In genomic region chr11:100394353-100395074, GRCm38 (mm10) we compare ENCODE assay signal across 9 mouse cellular contexts. TPM values are rescaled to one million over a fixed set of nuclear protein-coding genes. Genes with fewer than 3 reads are reported as not detected.
DNase-seq lines count a peak whose midpoint lies in the region; ATAC-seq and TF ChIP-seq lines count a peak whose summit lies in the region.
"Had no signal": no experiment of that assay in that cellular context is flagged by ENCODE, and none has a peak within 500 bp of the region (broad histone marks: within the 10 kb centered on the region; RNA-seq: fewer than 3 reads in every experiment).

No protein-coding gene starts in this region.

- no peak for ATAC-seq in embryonic facial prominence, embryonic 12.5 days (ENCODE audit: insufficient number of reproducible peaks, insufficient read depth, low FRiP score, low TSS enrichment)
- ATAC-seq in intestine, embryonic 16.5 days, result no peak
- ATAC-seq in liver, embryonic 16.5 days (ENCODE audit: low read depth), result no peak
- ATAC-seq in activated CD4-positive, CD25-positive, alpha-beta regulatory T cell, adult 4 months, result no peak

- intact Hi-C loops in left cerebral cortex, adult 2 months (cut with DNase I), result no loop called here
- intact Hi-C loops in left cerebral cortex, postnatal 25 days (cut with DNase I), result no loop called here

- H3K9me3 ChIP-seq in embryonic facial prominence, embryonic 12.5 days, result no peaks in the 10 kb centered on the region
- H3K9me3 ChIP-seq in embryonic facial prominence, embryonic 10.5 days, result no peaks in the 10 kb centered on the region
- H3K9me3 ChIP-seq in intestine, embryonic 16.5 days (ENCODE audit: control insufficient read depth, low read length), result no peaks in the 10 kb centered on the region
- H3K9me3 ChIP-seq in liver, embryonic 16.5 days (replicated peaks; ENCODE audit: control insufficient read depth, low read length), result no peaks in the 10 kb centered on the region

- no peak overlapping the region for H3K4me3 ChIP-seq in embryonic facial prominence, embryonic 12.5 days
- no peak overlapping the region for H3K4me3 ChIP-seq in embryonic facial prominence, embryonic 10.5 days
- no peak overlapping the region; the same call in 1 of the 2 replicates for H3K4me3 ChIP-seq in left cerebral cortex, adult 2 months
- peak overlapping the region; percentile 84 for H3K4me3 ChIP-seq in intestine, embryonic 16.5 days (ENCODE audit: low read length)
- no peak overlapping the region for H3K4me3 ChIP-seq in liver, embryonic 16.5 days (ENCODE audit: low read depth, low read length)

- DNase-seq in embryonic facial prominence, embryonic 10.5 days (ENCODE audit: low spot score), result no peak
- no peak for DNase-seq in left cerebral cortex, adult 2 months (ENCODE audit: extremely low spot score in 1 of 2, low spot score in 2 of 2)
- no peak for DNase-seq in left cerebral cortex, postnatal 25 days (ENCODE audit: low spot score in 2 of 2)
- DNase-seq in embryo, embryonic 11 days, result no peak

- no peak overlapping the region for H3K9ac ChIP-seq in embryonic facial prominence, embryonic 12.5 days
- peak overlapping the region; percentile 54 for H3K9ac ChIP-seq in intestine, embryonic 16.5 days (ENCODE audit: low read depth, low read length)
- H3K9ac ChIP-seq in liver, embryonic 16.5 days (ENCODE audit: low read depth, low read length), result no peak overlapping the region

- H3K36me3 ChIP-seq in embryonic facial prominence, embryonic 12.5 days, result no peaks in the 10 kb centered on the region
- 0 out of 2 replicates have a peak, but pooled peaks cover 4% of the 10 kb centered on the region for H3K36me3 ChIP-seq in embryonic facial prominence, embryonic 10.5 days (replicated peaks)
- no peaks in the 10 kb centered on the region for H3K36me3 ChIP-seq in intestine, embryonic 16.5 days (ENCODE audit: control insufficient read depth, insufficient read depth, low read length)
- H3K36me3 ChIP-seq in liver, embryonic 16.5 days (ENCODE audit: control insufficient read depth, insufficient read depth), result no peaks in the 10 kb centered on the region

- 78% methylated on average over 5 of the region's 5 CpGs for WGBS in embryonic facial prominence, embryonic 12.5 days
- WGBS in embryonic facial prominence, embryonic 10.5 days, result 81% methylated on average over 5 of the region's 5 CpGs
- WGBS in intestine, embryonic 16.5 days, result 48% methylated on average over 5 of the region's 5 CpGs
- 33% methylated on average over 5 of the region's 5 CpGs for WGBS in liver, embryonic 16.5 days (ENCODE audit: insufficient replicate concordance)

- 0 out of 2 replicates have a peak overlapping the region, but pooled peaks have one; percentile 79 for H3K4me2 ChIP-seq in embryonic facial prominence, embryonic 12.5 days (replicated peaks)
- peak overlapping the region; percentile 62 for H3K4me2 ChIP-seq in intestine, embryonic 16.5 days (ENCODE audit: low read depth, low read length)
- H3K4me2 ChIP-seq in liver, embryonic 16.5 days (ENCODE audit: low read depth, low read length), result 0 out of 2 replicates have a peak overlapping the region, but pooled peaks have one; percentile 57

- H3K27ac ChIP-seq in embryonic facial prominence, embryonic 12.5 days, result no peak overlapping the region
- no peak overlapping the region for H3K27ac ChIP-seq in embryonic facial prominence, embryonic 10.5 days (replicated peaks)
- H3K27ac ChIP-seq in left cerebral cortex, adult 2 months, result peak overlapping the region; percentile 72; the same call in 1 of the 2 replicates
- peak overlapping the region; percentile 99 for H3K27ac ChIP-seq in intestine, embryonic 16.5 days (ENCODE audit: low read length)
- H3K27ac ChIP-seq in liver, embryonic 16.5 days (ENCODE audit: low read length), result no peak overlapping the region

- peaks cover 35% of the 10 kb centered on the region for H3K4me1 ChIP-seq in embryonic facial prominence, embryonic 12.5 days
- peaks cover 64% of the 10 kb centered on the region for H3K4me1 ChIP-seq in embryonic facial prominence, embryonic 10.5 days
- peaks cover 69% of the 10 kb centered on the region for H3K4me1 ChIP-seq in intestine, embryonic 16.5 days (ENCODE audit: control insufficient read depth, insufficient read depth, low read length)
- peaks cover 39% of the 10 kb centered on the region for H3K4me1 ChIP-seq in liver, embryonic 16.5 days (ENCODE audit: control insufficient read depth, low read depth, low read length)

- H3K27me3 ChIP-seq in embryonic facial prominence, embryonic 12.5 days, result no peaks in the 10 kb centered on the region
- H3K27me3 ChIP-seq in embryonic facial prominence, embryonic 10.5 days (replicated peaks; ENCODE audit: low read depth, poor library complexity, severe bottlenecking), result peaks cover 29% of the 10 kb centered on the region
- no peaks in the 10 kb centered on the region for H3K27me3 ChIP-seq in intestine, embryonic 16.5 days (replicated peaks; ENCODE audit: control insufficient read depth, insufficient read depth, low read length)
- H3K27me3 ChIP-seq in liver, embryonic 16.5 days (ENCODE audit: control insufficient read depth, insufficient read depth, low read depth, low read length), result peaks cover 11% of the 10 kb centered on the region

- TF ChIP-seq CTCF in left cerebral cortex, adult 2 months (IDR thresholded peaks at IDR 0.05), result no peak

RNA-seq across cellular contexts. Expression of gene Jup, which starts 3.0 kb away (rescaled TPM):
- polyA plus RNA-seq in embryonic facial prominence, embryonic 12.5 days (2016; fragmentation: Nextera tagmentation; extraction: Ambion mirVana), result 70.6 and 74.0 TPM in 2 replicates
- polyA plus RNA-seq in embryonic facial prominence, embryonic 10.5 days (2016; fragmentation: Nextera tagmentation; extraction: Ambion mirVana), result 45.8 and 52.6 TPM in 2 replicates
- total RNA-seq in left cerebral cortex, adult 2 months (2021), result 10 to 100 TPM; 51.2 to 53.7 TPM
- total RNA-seq in left cerebral cortex, postnatal 25 days (2021), result 10 to 100 TPM; 44.2 to 45.4 TPM
- 165 and 179 TPM in 2 replicates for polyA plus RNA-seq in intestine, embryonic 16.5 days (2015; fragmentation: Nextera tagmentation; extraction: Ambion mirVana)
- 15.5 and 17.7 TPM in 2 replicates for polyA plus RNA-seq in liver, embryonic 16.5 days (2015; fragmentation: Nextera tagmentation; extraction: Ambion mirVana)
- 1 to 10 TPM in 1 of 2 experiments, under 1 TPM in 1; 0.19 to 1.5 TPM for polyA plus RNA-seq in activated CD4-positive, CD25-positive, alpha-beta regulatory T cell, adult 4 months (2017; shearing (Covaris generic))

RNA-seq across cellular contexts. Expression of gene P3h4, which starts 20.1 kb away (rescaled TPM):
- 51.4 and 55.3 TPM in 2 replicates for polyA plus RNA-seq in embryonic facial prominence, embryonic 12.5 days (2016; fragmentation: Nextera tagmentation; extraction: Ambion mirVana)
- 34.1 and 34.9 TPM in 2 replicates for polyA plus RNA-seq in embryonic facial prominence, embryonic 10.5 days (2016; fragmentation: Nextera tagmentation; extraction: Ambion mirVana)
- 1 to 10 TPM; 7.6 to 9.4 TPM for total RNA-seq in left cerebral cortex, adult 2 months (2021)
- total RNA-seq in left cerebral cortex, postnatal 25 days (2021), result 1 to 10 TPM; 7.2 to 7.5 TPM
- polyA plus RNA-seq in intestine, embryonic 16.5 days (2015; fragmentation: Nextera tagmentation; extraction: Ambion mirVana), result 36.9 and 38.5 TPM in 2 replicates
- polyA plus RNA-seq in liver, embryonic 16.5 days (2015; fragmentation: Nextera tagmentation; extraction: Ambion mirVana), result 3.1 and 4.0 TPM in 2 replicates
- not detected for polyA plus RNA-seq in activated CD4-positive, CD25-positive, alpha-beta regulatory T cell, adult 4 months (2017; shearing (Covaris generic))

RNA-seq across cellular contexts. Expression of gene Fkbp10, which starts 21.0 kb away (rescaled TPM):
- 109 and 113 TPM in 2 replicates for polyA plus RNA-seq in embryonic facial prominence, embryonic 12.5 days (2016; fragmentation: Nextera tagmentation; extraction: Ambion mirVana)
- polyA plus RNA-seq in embryonic facial prominence, embryonic 10.5 days (2016; fragmentation: Nextera tagmentation; extraction: Ambion mirVana), result 61.4 and 67.0 TPM in 2 replicates
- total RNA-seq in left cerebral cortex, adult 2 months (2021), result 1 to 10 TPM; 3.6 to 4.8 TPM
- total RNA-seq in left cerebral cortex, postnatal 25 days (2021), result 1 to 10 TPM; 4.7 to 5.7 TPM
- polyA plus RNA-seq in intestine, embryonic 16.5 days (2015; fragmentation: Nextera tagmentation; extraction: Ambion mirVana), result 72.7 and 78.1 TPM in 2 replicates
- polyA plus RNA-seq in liver, embryonic 16.5 days (2015; fragmentation: Nextera tagmentation; extraction: Ambion mirVana), result 7.9 and 8.4 TPM in 2 replicates
- not detected for polyA plus RNA-seq in activated CD4-positive, CD25-positive, alpha-beta regulatory T cell, adult 4 months (2017; shearing (Covaris generic))

RNA-seq across cellular contexts. Expression of gene Hap1, which starts 38.6 kb away (rescaled TPM):
- 10.6 and 13.4 TPM in 2 replicates for polyA plus RNA-seq in embryonic facial prominence, embryonic 12.5 days (2016; fragmentation: Nextera tagmentation; extraction: Ambion mirVana)
- 14.0 and 14.2 TPM in 2 replicates for polyA plus RNA-seq in embryonic facial prominence, embryonic 10.5 days (2016; fragmentation: Nextera tagmentation; extraction: Ambion mirVana)
- 100 to 1,000 TPM; 150 to 194 TPM for total RNA-seq in left cerebral cortex, adult 2 months (2021)
- total RNA-seq in left cerebral cortex, postnatal 25 days (2021), result 100 to 1,000 TPM; 136 to 160 TPM
- 12.6 and 13.5 TPM in 2 replicates for polyA plus RNA-seq in intestine, embryonic 16.5 days (2015; fragmentation: Nextera tagmentation; extraction: Ambion mirVana)
- 0.27 and 0.42 TPM in 2 replicates for polyA plus RNA-seq in liver, embryonic 16.5 days (2015; fragmentation: Nextera tagmentation; extraction: Ambion mirVana)
- under 1 TPM in 1 of 2 experiments, not detected in 1; 0.87 TPM for polyA plus RNA-seq in activated CD4-positive, CD25-positive, alpha-beta regulatory T cell, adult 4 months (2017; shearing (Covaris generic))
- total RNA-seq: hematopoietic stem cell, adult 5-6 weeks had no signal

RNA-seq across cellular contexts. Expression of gene Nt5c3b, which starts 47.1 kb away (rescaled TPM):
- polyA plus RNA-seq in embryonic facial prominence, embryonic 12.5 days (2016; fragmentation: Nextera tagmentation; extraction: Ambion mirVana), result 165 and 173 TPM in 2 replicates
- polyA plus RNA-seq in embryonic facial prominence, embryonic 10.5 days (2016; fragmentation: Nextera tagmentation; extraction: Ambion mirVana), result 150 and 156 TPM in 2 replicates
- 10 to 100 TPM; 48.4 to 64.1 TPM for total RNA-seq in left cerebral cortex, adult 2 months (2021)
- 10 to 100 TPM; 50.7 to 57.1 TPM for total RNA-seq in left cerebral cortex, postnatal 25 days (2021)
- 82.5 and 85.8 TPM in 2 replicates for polyA plus RNA-seq in intestine, embryonic 16.5 days (2015; fragmentation: Nextera tagmentation; extraction: Ambion mirVana)
- polyA plus RNA-seq in liver, embryonic 16.5 days (2015; fragmentation: Nextera tagmentation; extraction: Ambion mirVana), result 14.9 and 16.0 TPM in 2 replicates
- 100 to 1,000 TPM; 118 to 125 TPM for polyA plus RNA-seq in activated CD4-positive, CD25-positive, alpha-beta regulatory T cell, adult 4 months (2017; shearing (Covaris generic))

Comparison
In these comparisons a context has a peak if more than half of its experiments do, and no peak if none do; other contexts are left out.
1. H3K27ac ChIP-seq: peak in left cerebral cortex, adult 2 months (single experiment) and intestine, embryonic 16.5 days (single experiment); none in embryonic facial prominence, embryonic 12.5 days (single experiment), embryonic facial prominence, embryonic 10.5 days (single experiment) and liver, embryonic 16.5 days (single experiment).
2. Peak in every context shown above with its lines, with median percentiles within 50 percentile points of each other: H3K4me2 ChIP-seq.